Mouse (Mus musculus) retina, postnatal 1 day (tissue): ENCODE data around the gene Kcnc4.

ENCODE experiments used
- DNase-seq: peaks from one replicate; pipeline ENCODE4 v3.0.0-alpha.2; 2012

Kcnc4 gene

GRCm38 (mm10) chr3:107458104-107458503 lies 1.2 kb downstream of the Kcnc4 start:
- no peak for DNase-seq

GRCm38 (mm10) chr3:107454280-107454679 lies 5.1 kb downstream of the Kcnc4 start:
- DNase-seq: no peak

GRCm38 (mm10) chr3:107446822-107447221 lies 12.5 kb downstream of the Kcnc4 start:
- no peak for DNase-seq

GRCm38 (mm10) chr3:107443866-107444265 lies 15.5 kb downstream of the Kcnc4 start:
- DNase-seq: no peak

GRCm38 (mm10) chr3:107442191-107442590 lies 17.2 kb downstream of the Kcnc4 start:
- no peak for DNase-seq

GRCm38 (mm10) chr3:107441306-107441705 lies 18.0 kb downstream of the Kcnc4 start:
- no peak for DNase-seq

- no peak for DNase-seq
Measured at GRCm38 (mm10) chr3:107439280-107439679, 20.1 kb downstream of the Kcnc4 start.

GRCm38 (mm10) chr3:107437666-107438065 lies 21.7 kb downstream of the Kcnc4 start:
- DNase-seq: no peak

- no peak for DNase-seq
Measured at GRCm38 (mm10) chr3:107436434-107436833, 22.9 kb downstream of the Kcnc4 start.

- DNase-seq: no peak
Measured at GRCm38 (mm10) chr3:107433614-107434013, 25.7 kb downstream of the Kcnc4 start.

GRCm38 (mm10) chr3:107431268-107431667 lies 28.1 kb downstream of the Kcnc4 start:
- DNase-seq: peak; percentile 56

GRCm38 (mm10) chr3:107424258-107425041 lies 34.9 kb downstream of the Kcnc4 start:
- DNase-seq: no peak

- DNase-seq: no peak
Measured at GRCm38 (mm10) chr3:107420156-107420555, 39.2 kb downstream of the Kcnc4 start.

- no peak for DNase-seq
Measured at GRCm38 (mm10) chr3:107417287-107417644, 42.1 kb downstream of the Kcnc4 start.

GRCm38 (mm10) chr3:107416541-107417286 lies 42.6 kb downstream of the Kcnc4 start:
- no peak for DNase-seq

- DNase-seq: peak; percentile 35
Measured at GRCm38 (mm10) chr3:107413093-107413492, 46.3 kb downstream of the Kcnc4 start.

- no peak for DNase-seq
Measured at GRCm38 (mm10) chr3:107412509-107412908, 46.8 kb downstream of the Kcnc4 start.

- no peak for DNase-seq
Measured at GRCm38 (mm10) chr3:107411669-107412068, 47.7 kb downstream of the Kcnc4 start.

- no peak for DNase-seq
Measured at GRCm38 (mm10) chr3:107401401-107401800, 58.0 kb downstream of the Kcnc4 start.

- DNase-seq: no peak
Measured at GRCm38 (mm10) chr3:107399991-107400640, 59.2 kb downstream of the Kcnc4 start.

- DNase-seq: no peak
Measured at GRCm38 (mm10) chr3:107391198-107391597, 68.2 kb downstream of the Kcnc4 start.
